Mouse (Mus musculus) bone marrow, adult 2 months (tissue): Measurements from ENCODE around the gene Gsta4.

Experiments used
- CTCF ChIP-seq: fragments of 200-500 bp; IDR thresholded peaks from 2 replicates; pipeline ENCODE4 v1.5.1; 2011; ENCODE audit warnings: low read length, control low read depth; ENCODE audit not compliant: control insufficient read depth, insufficient read depth
- POLR2A ChIP-seq: fragments of 200-500 bp; IDR thresholded peaks from 2 replicates; pipeline ENCODE4 v1.6.1; 2011; ENCODE audit warnings: low read depth, mild to moderate bottlenecking, control low read depth, low read length, borderline replicate concordance; ENCODE audit not compliant: control insufficient read depth

DNA sequence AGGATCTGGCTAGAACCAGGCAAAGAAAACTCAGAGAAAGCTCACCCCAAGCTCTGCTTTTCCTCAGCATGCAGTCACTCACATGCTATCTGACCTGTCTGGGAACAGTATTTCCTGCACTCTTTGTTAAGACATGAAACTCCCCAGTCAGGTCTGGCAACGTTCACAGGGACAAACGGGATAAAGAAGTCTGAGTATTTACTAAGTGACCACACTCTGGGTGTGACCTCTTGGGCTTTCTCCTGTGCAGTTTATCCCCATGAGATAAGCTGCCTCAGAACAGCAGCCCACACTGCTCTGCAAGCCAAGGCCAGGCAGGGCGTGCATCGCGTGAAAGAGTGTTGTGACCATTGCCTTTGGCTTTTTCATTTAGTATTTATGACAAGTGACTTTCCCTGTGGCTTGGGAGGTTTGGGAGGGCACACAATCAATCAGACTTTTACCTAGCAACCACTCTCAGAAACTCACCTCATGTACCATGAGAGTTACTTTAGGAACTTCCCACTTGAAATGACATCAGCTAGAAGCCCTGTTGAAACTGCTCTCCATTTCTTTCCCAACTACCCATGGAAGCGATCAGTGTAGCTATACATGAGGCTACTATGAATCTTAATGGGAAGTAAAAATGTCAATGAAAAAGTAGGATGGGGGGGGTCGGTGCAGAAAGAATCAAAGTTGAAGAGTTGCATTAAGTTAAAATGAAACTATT lies 29.9 kb downstream of the Gsta4 start:
- TF ChIP-seq CTCF, result no peak
- no peak for TF ChIP-seq POLR2A
